Comparison of ENCODE assay signal across 9 mouse cellular contexts in the genomic region with DNA sequence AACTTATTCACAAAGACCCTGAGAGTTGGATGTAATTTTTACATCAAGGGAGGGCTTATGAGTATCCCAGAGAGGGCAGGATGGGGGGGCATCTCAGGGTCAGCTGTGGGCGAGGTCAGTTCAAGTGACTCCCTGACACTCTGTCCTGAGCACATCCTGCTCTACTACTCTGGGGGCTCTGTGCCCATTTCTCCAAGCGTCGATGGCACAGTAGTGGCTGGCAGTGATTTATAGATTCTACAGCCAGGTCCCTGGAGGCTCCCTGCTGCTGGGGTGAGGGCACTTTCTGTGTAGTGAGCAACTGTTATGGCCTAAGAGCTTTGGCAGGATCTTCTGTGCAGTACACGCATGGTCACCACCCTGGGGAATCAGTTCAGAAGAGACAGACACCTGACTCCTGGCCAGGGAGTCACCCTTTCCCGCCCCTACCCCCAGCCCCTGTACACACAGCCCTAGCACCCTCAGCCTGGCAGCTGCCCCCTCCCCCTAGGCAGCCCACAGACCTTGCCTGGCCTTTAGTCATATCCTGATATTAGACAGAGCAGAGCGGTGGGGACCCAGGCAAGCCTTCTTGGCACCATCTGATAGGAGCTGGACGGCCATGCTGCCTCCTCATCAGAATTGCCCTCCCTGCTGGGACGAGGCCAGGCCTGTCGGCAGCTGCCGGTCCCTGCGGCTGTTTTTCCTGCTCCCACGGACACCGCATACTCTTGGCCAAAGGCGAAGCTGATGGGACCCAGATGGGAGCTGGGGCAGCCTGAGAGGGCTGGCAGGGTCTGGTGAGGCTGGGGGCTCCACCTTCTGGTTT. TPM values are rescaled to one million over a fixed set of nuclear protein-coding genes. Genes with fewer than 3 reads are reported as not detected.
DNase-seq lines count a peak whose midpoint lies in the region; ATAC-seq lines count a peak whose summit lies in the region.
"Had no signal": no experiment of that assay in that cellular context is flagged by ENCODE, and none has a peak within 500 bp of the region (broad histone marks: within the 10 kb centered on the region; RNA-seq: fewer than 3 reads in every experiment).

No protein-coding gene starts in this region.

- H3K4me3 ChIP-seq in forebrain, embryonic 10.5 days = no peak overlapping the region
- H3K4me3 ChIP-seq in forebrain, embryonic 11.5 days (ENCODE audit: low read depth, low read length) = no peak overlapping the region
- H3K4me3 ChIP-seq in forebrain, embryonic 15.5 days = no peak overlapping the region
- H3K4me3 ChIP-seq in hindbrain, embryonic 16.5 days (ENCODE audit: low read length) = no peak overlapping the region
- no peak overlapping the region for H3K4me3 ChIP-seq in intestine, embryonic 16.5 days (ENCODE audit: low read length)

- peak overlapping the region; percentile 93 for H3K27ac ChIP-seq in forebrain, embryonic 10.5 days
- no peak overlapping the region for H3K27ac ChIP-seq in forebrain, embryonic 11.5 days (ENCODE audit: low read depth, low read length)
- H3K27ac ChIP-seq in forebrain, embryonic 15.5 days (replicated peaks) = peak overlapping the region; percentile 68
- peak overlapping the region; percentile 24; the same call in 1 of the 2 replicates for H3K27ac ChIP-seq in hindbrain, embryonic 16.5 days (ENCODE audit: low read depth, low read length)
- no peak overlapping the region for H3K27ac ChIP-seq in intestine, embryonic 16.5 days (ENCODE audit: low read length)
- H3K27ac ChIP-seq: liver, embryonic 14.5 days had no signal

- H3K27me3 ChIP-seq in forebrain, embryonic 10.5 days (ENCODE audit: poor library complexity, severe bottlenecking) = peaks cover 5% of the 10 kb centered on the region; the same call in 1 of the 2 replicates
- no peaks in the 10 kb centered on the region for H3K27me3 ChIP-seq in forebrain, embryonic 11.5 days (ENCODE audit: control insufficient read depth, insufficient read depth, low read length)
- H3K27me3 ChIP-seq in forebrain, embryonic 15.5 days = no peaks in the 10 kb centered on the region
- no peaks in the 10 kb centered on the region for H3K27me3 ChIP-seq in hindbrain, embryonic 16.5 days (replicated peaks; ENCODE audit: control insufficient read depth, insufficient read depth, low read length)
- no peaks in the 10 kb centered on the region for H3K27me3 ChIP-seq in intestine, embryonic 16.5 days (replicated peaks; ENCODE audit: control insufficient read depth, insufficient read depth, low read length)

- H3K36me3 ChIP-seq in forebrain, embryonic 10.5 days (replicated peaks) = no peaks in the 10 kb centered on the region
- H3K36me3 ChIP-seq in forebrain, embryonic 11.5 days (ENCODE audit: control insufficient read depth, insufficient read depth, low read length) = no peaks in the 10 kb centered on the region
- H3K36me3 ChIP-seq in forebrain, embryonic 15.5 days = no peaks in the 10 kb centered on the region
- no peaks in the 10 kb centered on the region for H3K36me3 ChIP-seq in hindbrain, embryonic 16.5 days (ENCODE audit: control insufficient read depth, insufficient read depth, low read length)
- no peaks in the 10 kb centered on the region for H3K36me3 ChIP-seq in intestine, embryonic 16.5 days (ENCODE audit: control insufficient read depth, insufficient read depth, low read length)

- 75% methylated on average over 14 of the region's 14 CpGs for WGBS in forebrain, embryonic 10.5 days
- WGBS in forebrain, embryonic 11.5 days = 77% methylated on average over 14 of the region's 14 CpGs
- WGBS in forebrain, embryonic 15.5 days = 43% methylated on average over 14 of the region's 14 CpGs
- 31% methylated on average over 14 of the region's 14 CpGs for WGBS in hindbrain, embryonic 16.5 days
- 60% methylated on average over 14 of the region's 14 CpGs for WGBS in intestine, embryonic 16.5 days

- H3K4me2 ChIP-seq in forebrain, embryonic 11.5 days (ENCODE audit: low read depth, low read length, severe bottlenecking) = no peak overlapping the region
- no peak overlapping the region for H3K4me2 ChIP-seq in forebrain, embryonic 15.5 days (replicated peaks)
- H3K4me2 ChIP-seq in hindbrain, embryonic 16.5 days (ENCODE audit: low read length) = no peak overlapping the region
- no peak overlapping the region for H3K4me2 ChIP-seq in intestine, embryonic 16.5 days (ENCODE audit: low read depth, low read length)

- DNase-seq in forebrain, embryonic 10.5 days (ENCODE audit: extremely low spot score, low spot score) = no peak
- DNase-seq in forebrain, embryonic 11.5 days (ENCODE audit: low spot score) = no peak
- DNase-seq in 3134 (ENCODE audit: extremely low read depth, insufficient read length, low spot score) = peak; percentile 95
- peak; percentile 21 for DNase-seq in ovary, adult 18-20 months (ENCODE audit: low spot score)
- no peak for DNase-seq in spleen, postnatal 10 days (ENCODE audit: low spot score in 2 of 2)

- H3K9ac ChIP-seq in forebrain, embryonic 11.5 days (ENCODE audit: low read length) = no peak overlapping the region; the same call in 1 of the 2 replicates
- H3K9ac ChIP-seq in forebrain, embryonic 15.5 days (replicated peaks) = no peak overlapping the region
- no peak overlapping the region for H3K9ac ChIP-seq in hindbrain, embryonic 16.5 days (ENCODE audit: low read depth, low read length)
- no peak overlapping the region for H3K9ac ChIP-seq in intestine, embryonic 16.5 days (ENCODE audit: low read depth, low read length)
- H3K9ac ChIP-seq: liver, embryonic 14.5 days had no signal

- no peaks in the 10 kb centered on the region for H3K9me3 ChIP-seq in forebrain, embryonic 10.5 days
- no peaks in the 10 kb centered on the region for H3K9me3 ChIP-seq in forebrain, embryonic 11.5 days (ENCODE audit: control insufficient read depth, low read length)
- H3K9me3 ChIP-seq in forebrain, embryonic 15.5 days = no peaks in the 10 kb centered on the region
- H3K9me3 ChIP-seq in hindbrain, embryonic 16.5 days (ENCODE audit: control insufficient read depth, low read length) = no peaks in the 10 kb centered on the region
- no peaks in the 10 kb centered on the region for H3K9me3 ChIP-seq in intestine, embryonic 16.5 days (ENCODE audit: control insufficient read depth, low read length)

- H3K4me1 ChIP-seq in forebrain, embryonic 10.5 days = peaks cover 47% of the 10 kb centered on the region
- H3K4me1 ChIP-seq in forebrain, embryonic 11.5 days (replicated peaks; ENCODE audit: control insufficient read depth, insufficient read depth, low read length) = peaks cover 14% of the 10 kb centered on the region; the same call in 1 of the 2 replicates
- peaks cover 28% of the 10 kb centered on the region for H3K4me1 ChIP-seq in forebrain, embryonic 15.5 days
- H3K4me1 ChIP-seq in hindbrain, embryonic 16.5 days (ENCODE audit: control insufficient read depth, insufficient read depth, low read depth, low read length) = peaks cover 11% of the 10 kb centered on the region
- no peaks in the 10 kb centered on the region for H3K4me1 ChIP-seq in intestine, embryonic 16.5 days (ENCODE audit: control insufficient read depth, insufficient read depth, low read length)

- ATAC-seq in forebrain, embryonic 11.5 days (replicated peaks; ENCODE audit: low FRiP score) = no peak
- peak; percentile 70 for ATAC-seq in forebrain, embryonic 15.5 days (replicated peaks)
- peak; percentile 58 for ATAC-seq in hindbrain, embryonic 16.5 days
- ATAC-seq in intestine, embryonic 16.5 days = no peak

RNA-seq across cellular contexts. Expression of gene 7530416G11Rik, which starts 2.3 kb away (rescaled TPM):
- not detected in 2 replicates for polyA plus RNA-seq in forebrain, embryonic 10.5 days (2016; fragmentation: Nextera tagmentation; extraction: Ambion mirVana)
- polyA plus RNA-seq in forebrain, embryonic 11.5 days (2014; fragmentation: Nextera tagmentation; extraction: Ambion mirVana) = not detected in 2 replicates
- polyA plus RNA-seq in forebrain, embryonic 15.5 days (2015; fragmentation: Nextera tagmentation; extraction: Ambion mirVana) = 0.14 TPM in 1 of 2 replicates, not detected in the other
- not detected in 2 replicates for polyA plus RNA-seq in hindbrain, embryonic 16.5 days (2015; fragmentation: Nextera tagmentation; extraction: Ambion mirVana)
- not detected in 2 replicates for polyA plus RNA-seq in intestine, embryonic 16.5 days (2015; fragmentation: Nextera tagmentation; extraction: Ambion mirVana)
- polyA plus RNA-seq: liver, embryonic 14.5 days had no signal

Comparison
In these comparisons a context has a peak if more than half of its experiments do, and no peak if none do; other contexts are left out.
1. H3K27ac ChIP-seq: peak in forebrain, embryonic 10.5 days (single experiment), forebrain, embryonic 15.5 days (single experiment) and hindbrain, embryonic 16.5 days (single experiment); none in forebrain, embryonic 11.5 days (single experiment) and intestine, embryonic 16.5 days (single experiment).
2. ATAC-seq: peak in forebrain, embryonic 15.5 days (single experiment) and hindbrain, embryonic 16.5 days (single experiment); none in forebrain, embryonic 11.5 days (single experiment) and intestine, embryonic 16.5 days (single experiment).
3. DNase-seq: peak in 3134 (single experiment) and ovary, adult 18-20 months (single experiment); none in forebrain, embryonic 10.5 days (single experiment), forebrain, embryonic 11.5 days (single experiment) and spleen, postnatal 10 days (0 of 2).